Mouse (Mus musculus) brain, embryonic 14.5 days (tissue): Measurements from ENCODE around the gene Pappa2.

ENCODE experiments used
- CTCF ChIP-seq: fragments of 200-500 bp; IDR thresholded peaks from 2 replicates; pipeline ENCODE4 v1.5.1; 2012; ENCODE audit warnings: inconsistent platforms, mild to moderate bottlenecking, moderate library complexity, borderline replicate concordance; ENCODE audit not compliant: insufficient read depth, insufficient read length; ENCODE audit errors: extremely low read depth
- POLR2A ChIP-seq: fragments of 200-500 bp; IDR thresholded peaks from 2 replicates; pipeline ENCODE4 v1.6.1; 2012; ENCODE audit warnings: mild to moderate bottlenecking, inconsistent platforms, borderline replicate concordance; ENCODE audit not compliant: poor library complexity, insufficient read depth, insufficient read length, severe bottlenecking; ENCODE audit errors: extremely low read depth

DNA sequence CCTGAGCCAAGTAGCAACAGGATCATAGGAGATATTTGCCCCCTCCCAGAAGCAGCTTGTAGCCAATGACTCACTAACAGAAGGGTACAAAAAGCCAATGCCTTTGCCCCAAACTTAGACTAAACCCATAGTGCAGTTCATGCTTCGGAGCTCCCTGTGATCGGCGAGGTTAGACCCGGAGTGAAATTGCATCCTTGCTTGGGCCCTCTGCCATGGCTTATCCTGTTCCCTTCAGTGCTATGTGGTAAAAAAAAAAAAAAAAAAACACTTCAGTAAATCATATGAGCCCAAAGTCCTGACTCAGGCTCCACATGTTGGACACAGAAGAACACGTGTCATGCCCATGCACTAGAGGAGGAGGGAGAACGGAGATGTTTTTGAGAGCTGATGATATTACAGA is 85.8 kb downstream of the Pappa2 start:
- TF ChIP-seq CTCF (no peak), POLR2A (no peak)
